Mouse (Mus musculus) stomach, postnatal 0 days (tissue): ENCODE results near the gene Emc8. TPM values are rescaled to one million over a fixed set of nuclear protein-coding genes. Genes with fewer than 3 reads are reported as not detected.

Source experiments
- ATAC-seq: fragments of 200-750 bp; cut with Nextera tagmentation; 2 replicates; pipeline ENCODE4 v1.8.0; 2017; ENCODE audit not compliant: low FRiP score, low TSS enrichment
- DNase-seq: peaks from one replicate; pipeline ENCODE4 v3.0.0-alpha.2; 2016; ENCODE audit warnings: low spot score
- H3K27ac ChIP-seq: fragments of 300-500 bp; sonication (generic); replicated peaks from 2 replicates; pipeline ENCODE4 v1.5.1; 2014; ENCODE audit warnings: mild to moderate bottlenecking, control low read depth
- H3K27me3 ChIP-seq: fragments of 300-500 bp; sonication (generic); 2 replicates; pipeline ENCODE4 v1.6.1; 2014; ENCODE audit warnings: low read length; ENCODE audit not compliant: control insufficient read depth, insufficient read depth
- H3K36me3 ChIP-seq: fragments of 300-500 bp; sonication (generic); 2 replicates; pipeline ENCODE4 v1.6.1; 2014; ENCODE audit warnings: low read length, mixed read lengths; ENCODE audit not compliant: control insufficient read depth, insufficient read depth
- H3K4me1 ChIP-seq: fragments of 300-500 bp; sonication (generic); replicated peaks from 2 replicates; pipeline ENCODE4 v1.6.1; 2014; ENCODE audit warnings: antibody characterized with exemption; ENCODE audit not compliant: control insufficient read depth, insufficient read depth
- H3K4me2 ChIP-seq: fragments of 300-500 bp; sonication (generic); replicated peaks from 2 replicates; pipeline ENCODE4 v1.6.1; 2014; ENCODE audit warnings: low read depth, mild to moderate bottlenecking, control low read depth, moderate library complexity
- H3K4me3 ChIP-seq: fragments of 300-500 bp; sonication (generic); 2 replicates; pipeline ENCODE4 v1.5.1; 2014; ENCODE audit warnings: low read depth, low read length, control low read depth
- H3K9ac ChIP-seq: fragments of 300-500 bp; sonication (generic); 2 replicates; pipeline ENCODE4 v1.6.1; 2014; ENCODE audit warnings: mild to moderate bottlenecking, low read length, control low read depth, mixed read lengths
- H3K9me3 ChIP-seq: fragments of 300-500 bp; sonication (generic); 2 replicates; pipeline ENCODE4 v1.6.1; 2016; ENCODE audit warnings: low read length; ENCODE audit not compliant: control insufficient read depth
- CTCF ChIP-seq: IDR thresholded peaks from 2 replicates; pipeline ENCODE4 v1.5.1; 2016; ENCODE audit warnings: antibody characterized with exemption, low read depth, mild to moderate bottlenecking, moderate library complexity
- EP300 ChIP-seq: optimal IDR thresholded peaks from 2 replicates; pipeline ENCODE3; 2016; ENCODE audit warnings: antibody characterized with exemption
- WGBS: fragments of 180-500 bp; shearing (Covaris S2); extraction: QIAGEN DNeasy Blood & Tissue Kit; methylation state at CpG from one replicate; pipeline ENCODE4 v1.1.7; 2014; 5-methylcytosine and 5-hydroxymethylcytosine counted together
- polyA plus RNA-seq: library from polyadenylated mRNA; unstranded; fragments of >200 nt; fragmentation: Nextera tagmentation; extraction: Ambion mirVana; gene quantifications from 2 replicates; pipeline ENCODE4 v1.2.1, GENCODE M21; 2015

The Emc8 gene
- polyA plus RNA-seq, 1 experiment from 2014 or later: 162 TPM

DNA sequence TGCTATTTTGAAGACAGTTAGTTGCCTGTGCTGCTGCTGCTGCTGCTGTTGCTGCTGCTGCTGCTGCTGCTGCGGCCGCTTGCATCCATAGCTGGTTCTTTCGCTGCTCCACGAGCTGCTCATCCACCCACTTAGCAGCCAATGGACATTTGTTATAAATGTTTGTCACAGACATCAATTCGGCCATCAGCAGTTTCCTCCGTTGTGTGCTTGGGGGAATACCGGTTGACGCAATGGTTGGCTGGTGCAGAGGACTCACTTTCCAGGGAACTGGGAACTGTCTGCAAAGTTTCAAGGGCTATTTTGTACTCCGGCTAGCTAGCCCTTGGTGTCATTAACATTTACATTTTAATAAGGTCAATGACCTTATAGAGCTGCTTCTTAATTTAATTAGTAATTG, 35.8 kb upstream of the Emc8 start:
- Histone ChIP-seq H3K4me3 (no peak overlapping the region), H3K27ac (no peak overlapping the region), H3K9me3 (no peaks in the 10 kb centered on the region), H3K27me3 (no peaks in the 10 kb centered on the region), H3K36me3 (no peaks in the 10 kb centered on the region), H3K4me2 (no peak overlapping the region), H3K9ac (no peak overlapping the region), H3K4me1 (no peaks in the 10 kb centered on the region)
- TF ChIP-seq EP300 (no peak), CTCF (no peak)
- ATAC-seq: no peak
- 43% methylated on average over 9 of the region's 9 CpGs for WGBS
- DNase-seq: no peak

DNA sequence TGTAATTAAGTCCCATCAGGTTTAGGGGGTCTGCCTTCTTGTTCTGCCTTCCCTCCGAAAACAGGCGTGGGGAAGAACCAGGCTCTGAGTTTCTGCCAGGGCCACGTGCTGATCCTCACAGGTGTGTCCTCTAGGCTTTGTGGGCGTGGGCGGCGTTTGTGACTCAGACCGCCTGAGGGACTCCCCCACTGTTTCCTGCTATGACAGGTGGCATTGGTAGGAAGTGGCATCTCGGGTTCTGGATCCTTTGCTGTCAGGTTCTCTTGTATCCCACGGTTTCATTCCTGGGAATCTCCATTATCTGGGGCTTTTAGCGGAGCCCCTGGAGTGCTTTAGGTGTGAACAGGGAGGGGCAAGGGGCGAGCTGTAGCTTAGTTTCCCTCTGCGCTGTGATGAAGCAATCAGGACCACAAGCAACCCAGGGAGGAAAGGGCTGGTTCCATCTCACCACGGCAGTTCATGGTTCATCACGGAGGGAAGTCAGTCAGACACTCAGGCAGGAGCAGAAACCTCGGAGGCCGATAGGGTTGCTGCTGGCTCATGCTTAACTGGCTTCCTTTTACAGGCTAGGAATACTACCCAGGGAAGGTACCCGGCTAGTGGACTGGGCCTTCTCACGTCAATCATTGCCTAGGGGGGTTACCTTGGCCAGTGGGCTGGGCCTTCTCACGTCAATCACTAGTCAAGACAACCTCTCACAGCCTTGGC, 33.5 kb upstream of the Emc8 start:
- no peak overlapping the region for H3K4me3 ChIP-seq
- H3K9me3 ChIP-seq: no peaks in the 10 kb centered on the region
- DNase-seq (peak; percentile 81), ATAC-seq (peak; percentile 80)
- WGBS: 52% methylated on average over 19 of the region's 19 CpGs
- H3K27ac ChIP-seq: no peak overlapping the region
- TF ChIP-seq EP300 (no peak), CTCF (no peak)
- H3K4me2 ChIP-seq: no peak overlapping the region
- no peaks in the 10 kb centered on the region for H3K27me3 ChIP-seq
- 0 out of 2 replicates have a peak, but pooled peaks cover 3% of the 10 kb centered on the region for H3K4me1 ChIP-seq
- H3K36me3 ChIP-seq: no peaks in the 10 kb centered on the region
- H3K9ac ChIP-seq: no peak overlapping the region

DNA sequence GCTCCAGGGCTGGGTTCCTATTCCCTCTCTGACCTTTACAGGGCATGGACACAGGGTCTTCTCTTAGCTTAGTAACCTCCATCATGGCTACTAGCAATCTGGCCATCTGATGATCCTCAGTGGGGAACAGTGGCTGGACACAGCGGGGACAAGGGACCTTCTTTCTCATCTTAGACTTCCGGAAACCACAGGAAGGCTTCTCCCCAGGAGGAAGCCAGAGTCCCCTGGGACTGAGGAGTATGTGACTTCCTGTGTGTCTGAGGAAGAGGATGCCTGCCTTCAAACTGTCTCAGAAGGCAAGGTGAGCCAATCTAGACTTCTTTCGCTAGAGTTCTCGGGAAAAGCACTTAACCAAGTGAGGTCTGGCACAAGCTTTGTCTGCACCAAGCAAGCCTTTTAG, 31.7 kb upstream of the Emc8 start:
- WGBS: 81% methylated on average over 4 of the region's 4 CpGs
- Histone ChIP-seq H3K27ac (no peak overlapping the region), H3K4me3 (no peak overlapping the region)

DNA sequence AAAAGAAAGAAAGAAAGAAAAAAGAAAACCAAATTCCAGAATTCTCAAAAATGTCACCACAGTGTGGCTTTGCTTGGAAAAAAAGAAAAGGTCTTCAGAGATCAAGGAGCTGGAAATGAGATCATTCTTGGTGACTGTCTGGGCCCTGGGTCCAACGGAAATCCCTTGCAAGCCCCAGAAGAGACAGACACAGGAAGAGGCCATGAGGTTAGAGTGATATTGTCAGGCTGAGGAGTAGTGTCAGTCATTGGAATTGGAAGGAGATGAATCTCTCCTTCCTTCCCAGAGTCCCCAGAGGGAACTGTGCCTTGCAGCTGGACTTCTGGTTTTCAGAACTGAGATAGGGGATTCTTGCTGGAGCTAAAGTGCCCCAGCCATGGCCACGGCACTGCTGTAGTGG, 31.2 kb upstream of the Emc8 start:
- H3K9ac ChIP-seq: no peak overlapping the region
- DNase-seq: no peak
- H3K4me3 ChIP-seq: no peak overlapping the region
- TF ChIP-seq EP300 (no peak), CTCF (no peak)
- H3K9me3 ChIP-seq: no peaks in the 10 kb centered on the region
- no peak for ATAC-seq
- H3K4me2 ChIP-seq: no peak overlapping the region
- H3K4me1 ChIP-seq: 0 out of 2 replicates have a peak, but pooled peaks cover 7% of the 10 kb centered on the region
- no peaks in the 10 kb centered on the region for H3K36me3 ChIP-seq
- no peak overlapping the region for H3K27ac ChIP-seq
- no peaks in the 10 kb centered on the region for H3K27me3 ChIP-seq
- WGBS: 70% methylated on average over 2 of the region's 2 CpGs

More for the DNA sequence above, 31.7 kb upstream of the Emc8 start:
- Histone ChIP-seq H3K9ac (no peak overlapping the region), H3K36me3 (no peaks in the 10 kb centered on the region), H3K4me1 (0 out of 2 replicates have a peak, but pooled peaks cover 7% of the 10 kb centered on the region), H3K4me2 (no peak overlapping the region), H3K27me3 (no peaks in the 10 kb centered on the region), H3K9me3 (no peaks in the 10 kb centered on the region)
- no peak for DNase-seq
- no peak for TF ChIP-seq EP300
- no peak for TF ChIP-seq CTCF
- ATAC-seq: no peak

DNA sequence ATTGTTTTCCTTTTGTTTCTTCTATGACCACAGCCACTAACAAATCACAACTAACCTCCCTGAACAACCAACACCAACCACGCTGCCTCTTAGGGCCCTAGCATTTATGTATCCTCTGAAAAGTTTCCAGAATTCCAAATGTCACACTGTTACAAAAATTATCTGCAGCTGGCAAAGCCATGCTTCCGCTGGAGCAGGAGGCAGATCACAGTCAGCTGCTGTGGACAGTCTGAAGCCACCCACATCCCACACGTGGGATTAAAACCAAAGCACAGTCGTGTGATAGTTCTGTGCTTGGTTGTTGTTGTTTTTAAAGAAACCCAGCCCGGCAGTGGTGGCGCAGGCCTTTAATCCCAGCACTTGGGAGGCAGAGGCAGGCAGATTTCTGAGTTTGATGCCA, 30.7 kb upstream of the Emc8 start:
- Histone ChIP-seq H3K4me2 (no peak overlapping the region), H3K27ac (peak overlapping the region; percentile 35; the same call in 1 of the 2 replicates), H3K4me1 (0 out of 2 replicates have a peak, but pooled peaks cover 7% of the 10 kb centered on the region), H3K4me3 (no peak overlapping the region), H3K9me3 (no peaks in the 10 kb centered on the region), H3K27me3 (no peaks in the 10 kb centered on the region), H3K9ac (no peak overlapping the region), H3K36me3 (no peaks in the 10 kb centered on the region)
- WGBS: 52% methylated on average over 6 of the region's 6 CpGs
- TF ChIP-seq EP300 (no peak), CTCF (no peak)
- ATAC-seq (no peak), DNase-seq (no peak)

DNA sequence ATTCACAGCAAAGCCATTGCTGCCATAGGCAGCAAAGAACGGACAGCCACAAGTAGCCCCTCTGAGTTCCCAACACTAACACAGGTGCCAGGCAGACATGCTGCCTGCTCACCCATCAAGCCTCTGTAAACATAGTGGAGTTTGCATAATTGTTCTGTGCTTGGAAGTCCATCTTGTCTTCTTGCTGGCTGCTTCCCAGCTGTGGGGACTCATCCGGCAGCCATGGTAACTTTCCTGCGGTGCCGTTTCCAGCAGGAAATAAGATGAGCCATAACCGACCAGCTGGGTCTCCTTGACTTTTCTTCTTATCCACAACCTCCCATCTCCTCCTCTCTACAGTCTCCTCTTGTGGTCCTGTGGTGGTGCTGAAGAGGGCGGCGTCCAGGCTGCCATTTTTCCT, 30.1 kb upstream of the Emc8 start:
- H3K9ac ChIP-seq: no peak overlapping the region
- TF ChIP-seq EP300: no peak
- TF ChIP-seq CTCF: no peak
- H3K4me2 ChIP-seq: no peak overlapping the region
- H3K27ac ChIP-seq: peak overlapping the region; percentile 35
- no peaks in the 10 kb centered on the region for H3K36me3 ChIP-seq
- 65% methylated on average over 7 of the region's 7 CpGs for WGBS
- H3K4me1 ChIP-seq: 0 out of 2 replicates have a peak, but pooled peaks cover 7% of the 10 kb centered on the region
- no peaks in the 10 kb centered on the region for H3K9me3 ChIP-seq
- no peaks in the 10 kb centered on the region for H3K27me3 ChIP-seq
- no peak overlapping the region for H3K4me3 ChIP-seq
- DNase-seq (no peak), ATAC-seq (no peak)
